Mouse (Mus musculus) forebrain, postnatal 0 days (tissue): ENCODE data around the gene Pcyt1b. TPM values are rescaled to one million over a fixed set of nuclear protein-coding genes. Genes with fewer than 3 reads are reported as not detected.
A peak's percentile ranks its signal among the peaks of the same experiment; 100 is the strongest.

ENCODE experiments used
- ATAC-seq: fragments of 200-750 bp; cut with Nextera tagmentation; 2 replicates; pipeline ENCODE4 v1.8.0; 2017; ENCODE audit warnings: mild to moderate bottlenecking, moderate library complexity
- DNase-seq: peaks from one replicate; pipeline ENCODE4 v3.0.0-alpha.2; 2015
- H3K27ac ChIP-seq: fragments of 300-500 bp; sonication (generic); 2 replicates; pipeline ENCODE4 v1.5.1; 2014; ENCODE audit warnings: low read depth, mild to moderate bottlenecking, antibody characterized with exemption, low read length, moderate library complexity, mixed read lengths
- H3K27me3 ChIP-seq: fragments of 300-500 bp; sonication (generic); 2 replicates; pipeline ENCODE4 v1.6.1; 2014; ENCODE audit warnings: mild to moderate bottlenecking, low read length, mixed read lengths; ENCODE audit not compliant: insufficient read depth
- H3K36me3 ChIP-seq: fragments of 300-500 bp; sonication (generic); 2 replicates; pipeline ENCODE4 v1.6.1; 2014; ENCODE audit warnings: mild to moderate bottlenecking, moderate library complexity; ENCODE audit not compliant: insufficient read depth
- H3K4me1 ChIP-seq: fragments of 300-500 bp; sonication (generic); 2 replicates; pipeline ENCODE4 v1.6.1; 2014; ENCODE audit warnings: antibody characterized with exemption; ENCODE audit not compliant: insufficient read depth
- H3K4me2 ChIP-seq: fragments of 300-500 bp; sonication (generic); 2 replicates; pipeline ENCODE4 v1.6.1; 2014; ENCODE audit warnings: low read depth, mild to moderate bottlenecking, moderate library complexity
- H3K4me3 ChIP-seq: fragments of 300-500 bp; sonication (generic); 2 replicates; pipeline ENCODE4 v1.5.1; 2014; ENCODE audit warnings: low read depth, low read length, mixed read lengths
- H3K9ac ChIP-seq: fragments of 300-500 bp; sonication (generic); 2 replicates; pipeline ENCODE4 v1.6.1; 2014; ENCODE audit warnings: mild to moderate bottlenecking
- H3K9me3 ChIP-seq: fragments of 300-500 bp; sonication (generic); 2 replicates; pipeline ENCODE4 v1.6.1; 2016; ENCODE audit warnings: low read length
- CTCF ChIP-seq: sonication (generic); IDR thresholded peaks from 2 replicates; pipeline ENCODE4 v1.5.1; 2016; ENCODE audit warnings: antibody characterized with exemption, control low read depth, low read depth
- polyA plus RNA-seq: library from polyadenylated mRNA; unstranded; fragments of >200 nt; fragmentation: Nextera tagmentation; extraction: Ambion mirVana; gene quantifications from 2 replicates; pipeline ENCODE4 v1.2.1, GENCODE M21; 2015
- total RNA-seq: library from RNA; depleted of rRNA; stranded (reverse); fragments of >200 nt; gene quantifications from 2 replicates; pipeline ENCODE4 v1.2.3, GENCODE M21; 2014; rRNA removed

Pcyt1b gene
- total and polyA plus RNA-seq, 2 experiments from 2014 or later, result 21.7 to 26.3 TPM

DNA sequence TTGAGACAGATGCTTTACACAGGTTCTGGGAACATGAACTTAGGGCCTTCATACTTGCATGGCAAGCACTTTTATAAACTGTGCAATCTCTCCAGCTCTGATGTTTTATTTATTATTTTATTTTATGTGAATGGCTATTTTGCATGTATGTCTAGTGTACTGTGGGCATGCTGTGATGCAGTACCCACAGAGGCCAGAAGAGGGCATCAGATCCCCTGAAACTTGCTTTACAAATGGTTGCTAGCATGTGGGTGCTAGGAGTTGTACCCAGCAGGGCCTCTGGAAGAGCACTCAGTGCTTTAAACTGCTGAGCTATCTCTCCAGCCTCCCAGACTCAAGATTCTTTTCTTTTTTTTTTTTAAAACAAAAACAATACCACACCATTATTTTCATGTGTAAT, 138.5 kb downstream of the Pcyt1b start:
- no peaks in the 10 kb centered on the region for H3K4me1 ChIP-seq
- no peaks in the 10 kb centered on the region for H3K9me3 ChIP-seq
- H3K9ac ChIP-seq, result no peak overlapping the region
- TF ChIP-seq CTCF, result peak; percentile 43
- H3K27me3 ChIP-seq, result no peaks in the 10 kb centered on the region
- H3K4me2 ChIP-seq, result no peak overlapping the region
- no peak overlapping the region for H3K4me3 ChIP-seq
- no peak for ATAC-seq
- no peak overlapping the region for H3K27ac ChIP-seq
- H3K36me3 ChIP-seq, result no peaks in the 10 kb centered on the region
- DNase-seq, result peak; percentile 3

Other genes starting within 250 kb of the Pcyt1b start
- 9.6 and 16.2 TPM in 2 replicates for gene Pola1, start 22.7 kb upstream of the Pcyt1b start, total RNA-seq
- 1.9 and 2.5 TPM in 2 replicates for gene Pola1, start 22.7 kb upstream of the Pcyt1b start, polyA plus RNA-seq
- gene Pdk3, start 177.3 kb downstream of the Pcyt1b start, total RNA-seq, result 25.3 and 28.4 TPM in 2 replicates
- 20.7 and 25.2 TPM in 2 replicates for gene Pdk3, start 177.3 kb downstream of the Pcyt1b start, polyA plus RNA-seq